26 mouse cellular contexts compared by ENCODE assay signal in genomic region chr9:61917436-61917835, GRCm38 (mm10).
"Had no signal": no experiment of that assay in that cellular context is flagged by ENCODE, and none has a peak within 500 bp of the region (broad histone marks: within the 10 kb centered on the region; RNA-seq: fewer than 3 reads in every experiment).

No protein-coding gene starts in this region.

- H3K4me2 ChIP-seq: heart, embryonic 12.5 days; hindbrain, embryonic 12.5 days; hindbrain, embryonic 14.5 days; intestine, embryonic 15.5 days; limb, embryonic 13.5 days; limb, embryonic 15.5 days; liver, embryonic 12.5 days had no signal

- H3K4me3 ChIP-seq: gastrocnemius, adult 2 months; heart, embryonic 10.5 days; heart, embryonic 12.5 days; hindbrain, embryonic 10.5 days; hindbrain, embryonic 12.5 days; intestine, embryonic 15.5 days; limb, embryonic 13.5 days; limb, embryonic 15.5 days; liver, embryonic 12.5 days had no signal

- ATAC-seq: hindbrain, embryonic 16.5 days; inflammation-experienced regulatory T-cells, adult 6 months; intestine, embryonic 15.5 days; intestine, postnatal 0 days; liver, embryonic 12.5 days had no signal

- DNase-seq: gastrocnemius, adult 2 months; gastrocnemius, postnatal 10 days; gastrocnemius, postnatal 25 days; heart, adult 18-20 months; heart, postnatal 10 days; heart, postnatal 4 days; kidney, adult 18-20 months; kidney, adult 8-10 months; kidney, postnatal 10 days; kidney, postnatal 25 days; layer of hippocampus, adult 9-11 months; layer of hippocampus, postnatal 36 days; left cerebral cortex, postnatal 4 days had no signal

- H3K27me3 ChIP-seq: heart, embryonic 12.5 days; hindbrain, embryonic 12.5 days; intestine, embryonic 15.5 days; limb, embryonic 13.5 days; limb, embryonic 15.5 days; liver, embryonic 12.5 days had no signal

- H3K27ac ChIP-seq: gastrocnemius, adult 2 months; heart, embryonic 10.5 days; hindbrain, embryonic 10.5 days; hindbrain, embryonic 12.5 days; hindbrain, embryonic 14.5 days; intestine, embryonic 15.5 days; limb, embryonic 13.5 days; limb, embryonic 15.5 days; liver, embryonic 12.5 days; liver, embryonic 14.5 days had no signal

- H3K9me3 ChIP-seq: heart, embryonic 10.5 days; heart, embryonic 12.5 days; hindbrain, embryonic 10.5 days; hindbrain, embryonic 12.5 days; intestine, embryonic 15.5 days; limb, embryonic 13.5 days; limb, embryonic 15.5 days; liver, embryonic 12.5 days had no signal

- H3K9ac ChIP-seq: heart, embryonic 12.5 days; hindbrain, embryonic 12.5 days; hindbrain, embryonic 14.5 days; intestine, embryonic 15.5 days; limb, embryonic 13.5 days; limb, embryonic 15.5 days; liver, embryonic 12.5 days; liver, embryonic 14.5 days had no signal
